Mouse (Mus musculus) c-Kit-negative CD71-positive TER-119-positive erythroid progenitor cells, embryonic 14.5 days (primary cell): ENCODE data around the gene Hacl1.

Experiments used
- DNase-seq: peaks from one replicate; pipeline ENCODE4 v3.0.0-alpha.2; 2013; ENCODE audit warnings: low read depth, low spot score

The Hacl1 gene

DNA sequence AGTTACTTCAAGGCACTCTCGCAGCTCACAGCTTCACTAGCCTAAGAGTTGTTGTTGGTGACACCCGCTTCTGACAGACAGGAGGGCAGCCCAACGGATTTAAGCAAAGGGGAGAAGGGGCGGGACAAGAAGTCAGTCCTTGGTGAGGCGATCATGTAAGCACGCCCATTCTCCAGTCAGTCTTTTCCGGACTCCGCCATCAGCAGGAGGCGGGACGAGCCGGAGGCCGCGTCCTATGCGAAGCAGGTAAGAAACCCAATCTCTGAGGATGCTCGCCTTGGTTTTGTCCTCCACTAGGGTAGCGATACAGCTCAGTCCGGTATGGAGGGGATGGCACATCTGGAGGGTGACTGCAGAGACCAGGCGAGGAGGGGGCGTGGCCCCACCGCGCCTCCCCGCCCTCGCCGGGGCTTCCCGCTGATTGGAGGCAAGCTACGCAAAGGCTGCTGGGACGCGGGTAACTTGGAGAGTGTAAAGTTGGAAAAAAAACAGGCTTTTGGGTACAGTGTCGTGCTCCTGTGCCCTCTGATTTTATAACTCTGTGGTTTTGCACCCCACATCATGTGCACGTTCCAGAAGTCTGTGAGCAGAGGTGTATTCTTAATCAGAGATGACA lies at the start of gene Hacl1, which contains the start of gene Btd:
Gene Hacl1 (minus strand): TSS at position 397 of the 616 bp plus-strand sequence.
Gene Btd (plus strand): TSS at position 139 of the 616 bp plus-strand sequence.
- peak; percentile 91 for DNase-seq

- no peak for DNase-seq
Measured at GRCm38 (mm10) chr14:31686231-31686630, 45.1 kb upstream of the Hacl1 start.

- DNase-seq, result no peak
Measured at GRCm38 (mm10) chr14:31685680-31686079, 44.6 kb upstream of the Hacl1 start.

DNA sequence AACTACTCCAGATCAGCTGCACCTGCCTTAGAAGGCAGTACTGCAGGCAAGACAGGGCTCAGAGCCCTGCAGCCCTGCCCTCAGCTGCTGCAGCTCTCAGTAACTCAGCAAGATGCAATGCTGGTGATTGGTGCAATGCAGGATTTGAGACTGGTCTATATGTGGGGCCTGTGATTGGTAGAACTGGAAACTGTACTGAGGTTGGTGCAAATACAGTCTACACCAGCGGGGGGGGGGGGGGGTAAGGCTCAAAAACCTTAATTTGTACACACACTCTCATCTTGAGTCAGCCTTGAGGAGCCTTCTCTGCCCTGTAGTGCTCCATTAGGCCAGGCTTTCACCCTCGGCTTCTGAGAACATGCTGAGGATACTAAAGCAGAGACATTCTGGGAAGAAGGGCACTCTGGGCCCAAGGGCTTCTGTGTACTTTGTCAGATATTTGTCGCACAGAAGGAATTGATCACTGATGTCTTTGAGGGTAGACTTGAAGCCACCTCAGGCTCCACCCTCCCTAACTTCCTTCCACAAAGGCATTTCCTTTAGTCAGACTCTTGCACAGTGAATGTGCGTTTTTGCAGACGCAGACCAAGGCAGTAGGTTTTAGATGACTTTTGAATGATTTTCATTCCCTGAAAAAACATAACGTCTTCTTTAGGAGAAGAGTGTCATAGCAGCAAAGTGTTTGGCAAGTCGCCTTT lies 43.4 kb upstream of the Hacl1 start:
- DNase-seq, result no peak

DNA sequence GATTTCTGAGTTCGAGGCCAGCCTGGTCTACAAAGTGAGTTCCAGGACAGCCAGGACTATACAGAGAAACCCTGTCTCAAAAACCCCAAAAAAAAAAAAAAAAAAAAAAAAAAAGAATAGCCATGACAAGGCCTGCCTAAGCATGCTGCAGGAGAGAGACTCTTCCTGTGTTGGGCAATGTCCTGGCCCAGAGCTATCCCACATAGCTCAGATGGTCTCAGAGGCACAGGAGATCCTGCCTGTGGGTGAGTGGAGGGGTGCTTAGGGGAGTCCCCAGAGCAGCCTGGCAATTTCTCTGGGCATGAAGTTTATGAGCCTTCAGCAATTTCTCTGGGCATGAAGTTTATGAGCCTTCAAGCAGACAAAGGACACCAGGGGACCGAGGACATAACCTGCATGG lies 42.5 kb upstream of the Hacl1 start:
- no peak for DNase-seq

- DNase-seq, result no peak
Measured at GRCm38 (mm10) chr14:31681931-31682555, 41.0 kb upstream of the Hacl1 start.

DNA sequence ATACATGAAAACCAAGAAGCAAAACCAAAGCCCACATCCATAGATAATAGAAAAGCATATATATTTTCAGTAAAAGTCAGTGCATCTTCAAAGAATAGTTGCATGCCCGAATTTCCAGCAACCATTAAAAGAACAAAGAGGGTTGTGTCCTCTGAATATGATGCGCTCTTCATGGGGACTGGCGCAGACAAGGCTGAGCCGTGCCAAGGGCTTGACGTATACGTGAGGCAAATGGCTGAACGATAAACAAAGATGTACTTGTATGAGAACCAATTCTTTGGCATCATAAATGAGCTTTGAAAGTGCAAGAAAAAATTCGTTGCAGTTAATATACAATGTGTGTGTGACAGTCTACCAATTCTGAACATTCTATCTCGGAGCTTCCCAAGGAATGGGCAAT lies 40.2 kb upstream of the Hacl1 start:
- no peak for DNase-seq

- DNase-seq, result no peak
Measured at GRCm38 (mm10) chr14:31680656-31681055, 39.6 kb upstream of the Hacl1 start.

- DNase-seq, result no peak
Measured at GRCm38 (mm10) chr14:31671635-31672320, 30.7 kb upstream of the Hacl1 start.

GRCm38 (mm10) chr14:31669642-31670490 lies 28.8 kb upstream of the Hacl1 start:
- DNase-seq, result no peak

DNA sequence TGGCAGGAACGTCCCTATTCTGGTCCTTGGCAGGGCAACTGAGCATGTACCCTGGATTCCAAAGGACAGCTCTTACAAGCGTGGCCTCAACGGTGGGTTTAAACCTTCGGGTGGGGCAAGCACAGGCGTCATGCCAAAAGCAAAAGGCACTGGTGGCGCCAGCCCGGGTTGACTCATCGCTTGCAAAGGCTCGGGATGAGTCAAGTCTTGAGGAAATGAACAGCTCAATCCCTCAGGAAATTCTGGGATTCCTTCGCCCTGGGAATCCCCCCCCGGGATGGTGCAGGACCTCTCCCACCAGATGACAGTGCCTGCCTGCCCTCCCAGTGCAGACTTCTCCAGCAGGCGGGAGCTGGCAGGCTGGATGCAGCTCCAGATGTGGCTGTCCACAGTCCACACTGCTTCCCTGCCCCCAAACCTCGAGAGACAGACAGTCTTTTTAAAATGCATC lies 28.1 kb upstream of the Hacl1 start:
- DNase-seq, result no peak

DNA sequence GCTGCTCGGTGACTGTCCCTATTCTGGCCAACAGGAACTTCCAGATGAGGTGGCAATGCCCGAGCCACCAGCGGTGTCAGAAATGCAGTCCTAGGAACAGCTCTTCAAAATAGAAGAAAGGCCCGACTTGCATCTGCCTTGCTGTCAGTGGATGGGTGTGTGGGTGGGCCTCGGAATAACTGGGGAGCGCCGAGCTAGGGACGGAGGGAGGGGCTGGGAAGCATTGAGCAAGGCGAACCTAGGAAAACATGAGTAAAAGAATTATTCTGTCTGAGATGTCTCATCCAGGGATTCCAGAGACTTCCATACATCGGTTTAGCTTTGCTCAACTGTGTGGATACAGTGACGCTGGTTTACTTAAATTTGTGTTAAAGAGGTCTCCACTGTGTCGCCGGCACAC lies 27.2 kb upstream of the Hacl1 start:
- no peak for DNase-seq

GRCm38 (mm10) chr14:31667741-31668140 lies 26.7 kb upstream of the Hacl1 start:
- no peak for DNase-seq

DNA sequence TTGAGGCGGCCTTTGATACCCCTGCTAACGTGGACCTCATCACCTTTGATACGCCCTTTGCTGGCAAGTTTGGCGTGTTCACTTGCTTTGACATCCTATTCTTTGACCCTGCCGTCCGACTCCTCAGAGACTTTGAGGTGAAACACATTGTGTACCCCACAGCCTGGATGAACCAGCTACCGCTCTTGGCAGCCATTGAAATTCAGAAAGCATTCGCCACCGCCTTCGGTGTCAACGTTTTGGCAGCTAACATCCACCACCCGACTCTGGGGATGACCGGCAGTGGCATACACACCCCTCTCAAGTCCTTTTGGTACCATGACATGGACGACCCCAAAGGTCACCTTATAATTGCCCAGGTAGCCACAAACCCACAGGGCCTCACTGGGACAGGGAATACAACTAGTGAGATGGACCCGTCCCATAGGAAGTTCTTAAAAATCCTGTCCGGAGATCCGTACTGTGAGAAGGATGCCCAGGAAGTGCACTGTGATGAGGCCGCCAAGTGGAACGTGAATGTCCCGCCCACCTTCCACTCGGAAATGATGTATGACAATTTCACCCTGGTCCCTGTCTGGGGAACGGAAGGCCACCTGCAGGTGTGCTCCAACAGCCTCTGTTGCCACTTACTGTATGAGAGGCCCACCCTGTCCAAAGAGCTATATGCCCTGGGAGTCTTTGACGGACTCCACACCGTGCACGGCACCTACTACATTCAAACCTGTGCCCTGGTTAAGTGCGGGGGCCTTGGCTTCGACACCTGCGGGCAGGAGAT lies 26.0 kb upstream of the Hacl1 start:
- no peak for DNase-seq

- no peak for DNase-seq
Measured at GRCm38 (mm10) chr14:31665566-31665940, 24.5 kb upstream of the Hacl1 start.

GRCm38 (mm10) chr14:31664903-31665565 lies 23.9 kb upstream of the Hacl1 start:
- DNase-seq, result no peak

GRCm38 (mm10) chr14:31664100-31664902 lies 23.2 kb upstream of the Hacl1 start:
- no peak for DNase-seq

- DNase-seq, result no peak
Measured at GRCm38 (mm10) chr14:31663376-31664099, 22.5 kb upstream of the Hacl1 start.
